Mouse (Mus musculus) lung, embryonic 16.5 days (tissue): ENCODE measurements around the gene Dhx40. TPM values are rescaled to one million over a fixed set of nuclear protein-coding genes. Genes with fewer than 3 reads are reported as not detected.

Source experiments
- ATAC-seq: fragments of 200-750 bp; cut with Nextera tagmentation; 2 replicates; pipeline ENCODE4 v1.8.0; 2017; ENCODE audit warnings: low read depth, mild to moderate bottlenecking, moderate library complexity
- H3K27ac ChIP-seq: fragments of 300-500 bp; sonication (generic); 2 replicates; pipeline ENCODE4 v1.5.1; 2014; ENCODE audit warnings: mild to moderate bottlenecking, control low read depth, low read length
- H3K27me3 ChIP-seq: fragments of 300-500 bp; sonication (generic); 2 replicates; pipeline ENCODE4 v1.6.1; 2014; ENCODE audit warnings: low read depth, low read length, mixed read lengths; ENCODE audit not compliant: control insufficient read depth, insufficient read depth
- H3K36me3 ChIP-seq: fragments of 300-500 bp; sonication (generic); 2 replicates; pipeline ENCODE4 v1.6.1; 2014; ENCODE audit warnings: low read length; ENCODE audit not compliant: control insufficient read depth, insufficient read depth
- H3K4me1 ChIP-seq: fragments of 300-500 bp; sonication (generic); replicated peaks from 2 replicates; pipeline ENCODE4 v1.6.1; 2014; ENCODE audit warnings: low read length, mixed read lengths; ENCODE audit not compliant: control insufficient read depth, insufficient read depth
- H3K4me2 ChIP-seq: fragments of 300-500 bp; sonication (generic); 2 replicates; pipeline ENCODE4 v1.6.1; 2014; ENCODE audit warnings: low read depth, low read length, control low read depth
- H3K4me3 ChIP-seq: fragments of 300-500 bp; sonication (generic); 2 replicates; pipeline ENCODE4 v1.5.1; 2014; ENCODE audit warnings: mild to moderate bottlenecking, low read length, control low read depth
- H3K9ac ChIP-seq: fragments of 300-500 bp; sonication (generic); 2 replicates; pipeline ENCODE4 v1.6.1; 2014; ENCODE audit warnings: low read length, control low read depth
- H3K9me3 ChIP-seq: fragments of 300-500 bp; sonication (generic); 2 replicates; pipeline ENCODE4 v1.6.1; 2016; ENCODE audit warnings: low read length; ENCODE audit not compliant: control insufficient read depth
- WGBS: fragments of 180-500 bp; shearing (Covaris S2); extraction: QIAGEN DNeasy Blood & Tissue Kit; methylation state at CpG from one replicate; pipeline ENCODE4 v1.1.7; 2014; 5-methylcytosine and 5-hydroxymethylcytosine counted together
- polyA plus RNA-seq: library from polyadenylated mRNA; unstranded; fragments of >200 nt; fragmentation: Nextera tagmentation; extraction: Ambion mirVana; gene quantifications from 2 replicates; pipeline ENCODE4 v1.2.1, GENCODE M21; 2015

Dhx40 gene
- polyA plus RNA-seq: 27.2 and 28.4 TPM in 2 replicates

DNA sequence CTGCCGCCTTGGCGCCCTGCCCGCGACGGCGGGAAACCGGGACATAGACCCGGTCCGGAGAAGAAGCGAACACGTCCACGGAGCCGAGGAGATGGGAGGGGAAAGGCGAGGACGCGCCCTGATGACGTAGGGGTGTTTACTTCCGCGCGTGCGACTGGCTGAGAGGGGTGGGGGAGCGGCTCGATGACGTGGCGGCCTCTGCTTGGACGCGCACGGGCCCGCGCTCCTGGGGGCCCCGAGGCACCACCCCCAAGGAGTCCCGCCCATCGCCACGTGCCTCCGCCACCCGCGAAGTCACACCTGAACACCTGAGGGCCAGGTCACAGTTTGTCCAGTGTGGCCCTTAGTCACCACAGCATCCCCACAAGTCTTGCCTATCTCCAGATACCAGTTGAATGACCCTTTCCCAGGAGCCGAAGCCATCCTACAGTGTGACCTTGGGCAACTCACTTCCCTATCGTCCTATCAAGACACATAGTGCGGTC lies at the start of gene Dhx40:
Gene Dhx40 (minus strand): TSS at position 242 of the 485 bp plus-strand sequence.
- no peaks in the 10 kb centered on the region; the same call in 1 of the 2 replicates for H3K27me3 ChIP-seq
- H3K4me1 ChIP-seq: peaks cover 7% of the 10 kb centered on the region
- H3K9ac ChIP-seq: peak within 1 kb of the TSS; percentile 77
- WGBS: 5% methylated on average over 40 of the region's 40 CpGs
- peaks cover 10% of the 10 kb centered on the region; the same call in 1 of the 2 replicates for H3K36me3 ChIP-seq
- H3K4me3 ChIP-seq: peak within 1 kb of the TSS; percentile 86
- H3K4me2 ChIP-seq: peak within 1 kb of the TSS; percentile 60
- H3K9me3 ChIP-seq: no peaks in the 10 kb centered on the region
- ATAC-seq: peak; percentile 97
- H3K27ac ChIP-seq: peak within 1 kb of the TSS; percentile 86

DNA sequence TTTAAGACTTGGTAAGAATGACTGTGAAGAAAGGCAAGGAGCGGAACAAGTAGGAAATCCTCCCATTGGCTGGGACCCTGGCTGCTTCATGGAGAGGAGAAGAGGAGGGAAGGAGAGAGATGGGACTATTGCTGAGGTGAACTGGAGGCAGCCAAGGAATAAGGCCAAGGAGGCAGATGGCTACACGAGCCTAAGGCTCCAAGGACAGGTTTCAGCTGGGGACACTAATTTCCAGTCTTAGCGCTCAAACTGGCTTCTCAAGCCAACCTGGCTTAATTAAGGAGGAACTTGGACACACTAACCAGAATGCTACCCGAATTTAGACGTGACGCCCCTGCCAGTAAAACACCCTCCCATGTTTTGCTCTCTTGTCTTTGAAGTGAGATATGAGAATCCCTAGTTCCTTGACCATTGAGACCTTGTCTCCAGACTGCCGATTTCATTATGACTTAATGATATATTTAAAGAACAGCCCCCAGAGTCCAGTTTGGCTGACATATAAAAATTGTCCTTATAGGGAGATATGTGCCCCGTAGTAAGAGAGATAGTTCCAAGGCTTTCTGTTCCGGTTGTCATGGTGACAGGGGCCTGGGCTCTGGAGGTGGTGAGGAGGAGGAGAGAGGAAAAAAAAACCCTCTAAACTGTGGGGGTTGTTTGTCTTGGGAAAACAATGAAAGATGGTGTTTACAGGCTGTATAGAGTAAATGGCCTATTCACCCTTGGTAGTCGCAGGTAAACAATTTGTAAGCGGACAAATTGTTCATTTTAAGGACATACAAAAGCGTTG lies 48.3 kb upstream of the Dhx40 start:
- no peak overlapping the region for H3K4me3 ChIP-seq
- no peak overlapping the region for H3K4me2 ChIP-seq
- H3K9ac ChIP-seq: no peak overlapping the region
- no peaks in the 10 kb centered on the region for H3K36me3 ChIP-seq
- WGBS: 72% methylated on average over 12 of the region's 12 CpGs
- no peaks in the 10 kb centered on the region for H3K27me3 ChIP-seq
- peaks cover 31% of the 10 kb centered on the region for H3K4me1 ChIP-seq
- no peak for ATAC-seq
- H3K9me3 ChIP-seq: no peaks in the 10 kb centered on the region
- no peak overlapping the region for H3K27ac ChIP-seq

DNA sequence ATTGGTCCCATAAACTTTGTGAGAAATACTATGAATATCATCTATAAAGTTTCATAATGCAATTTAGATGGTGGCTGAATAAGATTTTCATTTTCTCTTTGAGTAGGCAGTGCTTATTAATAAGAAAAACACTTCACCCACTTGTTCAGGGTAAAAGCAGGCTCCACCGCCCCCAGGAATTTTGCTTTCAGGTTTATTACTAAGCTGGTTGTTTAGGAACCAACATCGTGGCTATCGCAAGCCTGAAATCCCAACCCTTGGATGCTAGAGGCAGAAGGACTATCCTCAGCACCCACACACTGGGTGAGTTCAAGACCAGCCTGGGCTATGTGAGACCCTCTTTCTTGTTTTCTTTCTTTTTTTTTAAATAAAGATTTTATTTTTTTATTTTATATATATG lies 45.5 kb upstream of the Dhx40 start:
- Histone ChIP-seq H3K4me2 (peak overlapping the region; percentile 49; the same call in 1 of the 2 replicates), H3K4me1 (peaks cover 23% of the 10 kb centered on the region), H3K9ac (no peak overlapping the region), H3K9me3 (no peaks in the 10 kb centered on the region), H3K27me3 (no peaks in the 10 kb centered on the region), H3K4me3 (no peak overlapping the region; the same call in 1 of the 2 replicates), H3K36me3 (no peaks in the 10 kb centered on the region), H3K27ac (no peak overlapping the region)
- WGBS: 66% methylated on average over 3 of the region's 3 CpGs
- no peak for ATAC-seq

DNA sequence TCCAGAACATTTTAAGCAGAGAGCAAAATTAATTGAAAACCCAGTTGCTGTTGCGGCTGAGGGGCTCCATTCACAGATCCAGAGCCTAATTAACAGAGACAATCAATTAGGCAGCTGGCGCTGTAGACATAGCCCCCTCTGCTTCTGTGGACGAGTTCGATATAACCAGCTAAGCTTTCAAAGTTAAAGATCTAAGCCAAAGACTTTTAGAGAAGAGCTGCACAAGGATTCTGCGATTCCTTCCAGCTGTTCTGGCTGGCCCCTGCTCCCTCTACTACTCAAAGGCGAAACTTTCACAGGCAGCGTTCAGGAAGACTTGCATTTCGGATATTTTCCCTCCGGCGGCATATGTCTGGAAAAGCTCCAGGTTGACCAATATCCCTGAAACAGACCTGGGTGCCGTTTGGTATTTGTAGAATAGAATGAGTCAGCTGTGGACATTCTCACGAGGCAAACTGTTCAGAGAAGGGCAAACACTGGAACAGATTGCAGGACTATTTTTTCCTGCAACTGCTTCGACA lies 45.0 kb upstream of the Dhx40 start:
- peak; percentile 59 for ATAC-seq
- H3K4me1 ChIP-seq: peaks cover 23% of the 10 kb centered on the region
- H3K27ac ChIP-seq: peak overlapping the region; percentile 78
- H3K9ac ChIP-seq: peak overlapping the region; percentile 30; the same call in 1 of the 2 replicates
- 21% methylated on average over 13 of the region's 13 CpGs for WGBS
- peak overlapping the region; percentile 49 for H3K4me2 ChIP-seq
- no peaks in the 10 kb centered on the region for H3K9me3 ChIP-seq
- peak overlapping the region; percentile 18; the same call in 1 of the 2 replicates for H3K4me3 ChIP-seq
- H3K27me3 ChIP-seq: no peaks in the 10 kb centered on the region
- no peaks in the 10 kb centered on the region for H3K36me3 ChIP-seq

DNA sequence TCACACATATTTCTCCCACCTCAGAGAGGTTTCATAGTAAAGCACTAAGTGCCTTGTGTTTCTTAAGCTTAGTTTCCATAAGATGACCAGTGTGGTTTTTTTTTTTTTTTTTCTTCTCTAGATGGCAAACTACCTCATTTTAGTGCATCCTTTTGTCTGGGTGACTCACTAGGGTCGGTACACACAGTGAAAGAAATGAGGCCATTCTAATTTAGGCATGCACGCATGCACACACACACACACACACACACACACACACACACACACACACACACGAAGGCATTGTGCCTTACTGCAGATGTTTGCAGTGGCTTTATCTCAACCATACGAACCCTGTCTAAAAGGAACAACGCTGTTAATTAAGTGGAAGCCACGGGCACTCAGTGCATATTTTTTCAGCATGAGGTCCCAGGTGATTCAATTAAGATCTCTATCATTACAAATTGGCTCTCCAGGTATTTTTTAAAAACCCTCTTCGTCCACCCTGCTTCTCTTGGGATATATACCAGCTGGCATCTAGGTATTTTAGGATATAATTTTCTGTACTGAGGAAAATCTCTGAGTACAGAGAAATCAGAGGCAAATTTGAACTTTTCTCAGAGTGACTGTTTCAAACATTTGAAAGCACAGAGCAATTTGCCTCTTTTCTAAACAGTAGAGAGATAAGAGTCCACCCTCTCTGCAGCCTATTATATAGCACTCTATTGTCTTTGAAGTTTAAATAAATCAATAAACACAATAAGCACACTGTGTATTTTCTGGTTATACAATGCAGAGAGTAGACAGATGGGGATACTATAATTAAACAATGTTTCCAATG lies 44.4 kb upstream of the Dhx40 start:
- WGBS: 20% methylated on average over 7 of the region's 7 CpGs
- H3K4me1 ChIP-seq: peaks cover 23% of the 10 kb centered on the region
- H3K27ac ChIP-seq: peak overlapping the region; percentile 78; the same call in 1 of the 2 replicates
- H3K9me3 ChIP-seq: no peaks in the 10 kb centered on the region
- no peaks in the 10 kb centered on the region for H3K36me3 ChIP-seq
- no peaks in the 10 kb centered on the region for H3K27me3 ChIP-seq
- H3K9ac ChIP-seq: no peak overlapping the region; the same call in 1 of the 2 replicates
- ATAC-seq: 0 out of 2 replicates have a peak, but pooled peaks have one; percentile 41
- H3K4me3 ChIP-seq: no peak overlapping the region
- H3K4me2 ChIP-seq: peak overlapping the region; percentile 49

DNA sequence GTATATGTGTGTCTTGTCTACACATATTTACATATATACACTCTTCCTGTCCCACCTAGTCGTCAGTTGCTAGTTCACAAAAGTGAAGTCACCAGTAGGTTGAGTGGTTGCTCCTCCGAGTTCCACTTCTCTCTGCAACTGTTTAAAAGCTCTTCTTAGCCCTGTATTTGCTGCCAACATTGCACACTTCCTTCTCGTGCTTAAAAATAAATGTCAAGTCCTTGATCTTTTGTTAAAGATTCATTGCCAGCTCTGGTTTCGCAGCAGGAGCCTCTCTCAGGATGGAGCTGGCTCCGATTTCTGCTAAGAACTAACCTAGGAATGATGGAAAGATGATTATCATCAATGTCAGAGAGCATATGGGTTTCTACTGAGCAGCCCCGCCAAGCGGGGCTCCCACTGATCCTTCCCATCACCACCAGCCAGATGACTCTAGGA lies 43.7 kb upstream of the Dhx40 start:
- H3K27me3 ChIP-seq: no peaks in the 10 kb centered on the region
- no peak overlapping the region for H3K9ac ChIP-seq
- no peak for ATAC-seq
- H3K27ac ChIP-seq: no peak overlapping the region
- WGBS: 26% methylated on average over 7 of the region's 7 CpGs
- no peak overlapping the region for H3K4me2 ChIP-seq
- no peaks in the 10 kb centered on the region for H3K36me3 ChIP-seq
- H3K4me1 ChIP-seq: peaks cover 23% of the 10 kb centered on the region
- H3K9me3 ChIP-seq: no peaks in the 10 kb centered on the region
- no peak overlapping the region for H3K4me3 ChIP-seq

DNA sequence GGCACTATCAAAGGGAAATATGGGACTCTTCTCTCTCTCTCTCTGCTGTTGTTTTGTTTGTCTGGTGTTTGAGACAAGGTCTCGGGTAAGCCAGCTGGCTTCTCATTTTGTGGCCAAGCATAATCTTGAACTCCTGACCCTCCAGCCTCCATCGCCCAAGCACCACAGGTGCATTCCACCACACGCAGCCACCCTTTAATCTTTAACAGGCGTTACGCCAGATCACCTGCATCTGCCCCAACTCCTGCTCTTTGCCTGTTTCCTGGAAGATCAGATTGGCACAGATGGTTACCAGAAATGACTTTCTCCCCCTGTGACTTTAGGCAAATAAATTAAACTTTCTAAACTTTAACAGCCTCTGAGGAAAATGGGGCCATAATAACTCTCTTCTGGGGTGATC lies 36.3 kb upstream of the Dhx40 start:
- Histone ChIP-seq H3K27me3 (no peaks in the 10 kb centered on the region), H3K4me3 (no peak overlapping the region), H3K4me1 (peaks cover 17% of the 10 kb centered on the region), H3K9ac (no peak overlapping the region), H3K27ac (no peak overlapping the region), H3K9me3 (no peaks in the 10 kb centered on the region), H3K36me3 (no peaks in the 10 kb centered on the region), H3K4me2 (no peak overlapping the region)
- no peak for ATAC-seq
- 68% methylated on average over 5 of the region's 5 CpGs for WGBS

DNA sequence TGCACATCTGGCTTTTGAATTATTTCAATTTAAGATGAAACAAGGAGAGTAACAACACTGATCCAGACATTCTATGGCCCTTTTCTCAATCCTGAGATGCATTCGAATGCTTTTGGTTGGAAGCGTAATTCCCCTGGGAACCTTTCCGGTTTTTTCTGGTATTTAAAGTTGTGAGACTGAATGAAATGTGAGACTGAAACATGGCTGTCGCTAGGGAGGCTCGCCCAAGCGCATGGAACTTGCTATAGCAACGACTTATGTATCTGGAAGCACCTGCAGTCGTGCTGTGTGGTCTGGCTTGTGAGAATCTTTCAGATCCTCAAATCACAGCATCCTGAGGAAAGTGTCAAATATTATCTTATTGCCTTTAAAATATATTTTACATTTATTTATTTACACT lies 33.7 kb upstream of the Dhx40 start:
- Histone ChIP-seq H3K4me3 (no peak overlapping the region), H3K9ac (no peak overlapping the region), H3K27ac (peak overlapping the region; percentile 62), H3K4me2 (no peak overlapping the region), H3K4me1 (peaks cover 17% of the 10 kb centered on the region), H3K9me3 (no peaks in the 10 kb centered on the region), H3K36me3 (no peaks in the 10 kb centered on the region), H3K27me3 (no peaks in the 10 kb centered on the region)
- no peak for ATAC-seq
- WGBS: 73% methylated on average over 8 of the region's 8 CpGs
